Mouse (Mus musculus) megakaryocyte, embryonic 14.5 days (primary cell): Measurements from ENCODE around the gene Ncor2.

Source experiments
- FLI1 ChIP-seq: IDR thresholded peaks from 2 replicates; pipeline ENCODE4 v1.6.1; 2012; ENCODE audit warnings: low read length, inconsistent platforms, mixed read lengths
- GATA1 ChIP-seq: IDR thresholded peaks from 3 replicates; pipeline ENCODE4 v1.6.1; 2012; ENCODE audit warnings: mixed read lengths, low read length, inconsistent platforms, borderline replicate concordance

DNA sequence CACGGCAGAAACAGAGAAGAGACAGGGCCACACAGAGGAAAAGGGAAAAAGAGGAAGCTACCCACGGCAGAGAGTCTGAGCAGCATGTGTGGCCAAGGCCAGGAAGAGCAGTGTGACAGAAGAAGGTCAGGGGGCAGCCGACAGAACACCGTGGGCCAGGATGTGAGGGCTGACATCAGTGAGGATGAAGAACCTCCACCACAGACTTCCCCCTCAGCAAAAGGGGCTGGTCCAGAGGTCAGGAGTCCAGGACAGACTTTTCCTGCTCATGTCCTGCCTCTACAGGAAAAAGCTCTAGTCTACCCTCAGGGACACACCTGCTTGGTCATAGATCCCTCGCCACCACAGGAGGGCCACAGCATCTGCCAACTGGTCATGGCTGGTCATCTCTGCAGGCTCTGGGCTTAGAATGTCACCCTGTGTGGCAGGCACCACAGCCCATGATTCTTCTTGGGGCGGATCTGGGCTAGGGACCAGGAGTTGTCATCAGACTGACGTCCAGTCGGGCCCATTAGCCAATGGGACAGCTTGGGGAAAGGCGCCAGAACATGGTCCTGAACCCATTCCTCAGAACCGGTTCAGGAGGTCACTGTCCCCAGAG lies 104.3 kb downstream of the Ncor2 start:
- TF ChIP-seq GATA1, result no peak
- TF ChIP-seq FLI1, result no peak
